8 mouse cellular contexts compared by ENCODE assay signal in the genomic region with DNA sequence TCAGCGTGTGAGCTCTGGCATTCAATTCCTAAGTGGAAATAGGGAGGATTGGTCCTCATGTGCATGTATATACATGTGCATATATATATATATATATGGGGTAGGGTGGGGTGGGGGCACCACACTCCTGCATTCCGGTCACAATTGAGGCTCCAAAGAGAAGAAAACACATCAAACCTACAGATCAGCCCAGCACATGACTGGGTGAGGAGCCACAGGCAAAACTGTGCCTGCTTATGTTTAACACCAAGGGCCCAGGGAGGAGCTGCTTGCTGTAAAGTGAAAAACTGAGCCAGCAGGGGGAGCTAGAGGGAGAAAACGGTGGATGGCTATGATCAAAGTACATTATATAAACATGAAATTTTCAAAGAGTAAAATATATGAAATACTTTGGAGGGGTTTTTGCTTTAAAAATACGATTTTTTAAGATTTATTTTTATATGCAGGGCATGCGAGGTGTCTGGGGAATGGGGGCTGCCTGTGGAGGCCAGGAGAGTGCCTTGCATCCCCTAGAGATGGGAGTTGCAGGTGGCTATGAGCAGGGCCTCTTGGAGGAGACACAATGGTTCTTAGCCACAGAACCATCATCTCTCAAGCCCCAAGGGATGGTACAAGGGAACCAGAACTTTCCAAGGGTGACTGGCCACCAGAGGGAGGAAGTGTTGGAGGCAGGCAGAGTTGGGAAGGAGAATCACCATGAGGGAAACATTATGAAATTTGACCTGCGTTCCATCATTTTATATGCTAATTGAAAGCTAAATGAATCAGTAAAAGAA. TPM values are rescaled to one million over a fixed set of nuclear protein-coding genes. Genes with fewer than 3 reads are reported as not detected.
DNase-seq lines count a peak whose midpoint lies in the region; ATAC-seq lines count a peak whose summit lies in the region.

No protein-coding gene starts in this region.

- H3K36me3 ChIP-seq in heart, embryonic 12.5 days: no peaks in the 10 kb centered on the region
- H3K36me3 ChIP-seq in midbrain, embryonic 12.5 days: no peaks in the 10 kb centered on the region

- DNase-seq in heart, adult 18-20 months: peak; percentile 69 to 94
- DNase-seq in cerebellum, postnatal 36 days: peak; percentile 75 to 86
- peak; percentile 85 for DNase-seq in gastrocnemius, postnatal 10 days
- DNase-seq in kidney, adult 11 months: peak; percentile 45
- DNase-seq in left cerebral cortex, postnatal 36 days (ENCODE audit: low spot score in 2 of 2): peak; percentile 76 to 84
- DNase-seq in spleen, adult 12 weeks (ENCODE audit: low spot score): peak; percentile 79

- no peak overlapping the region for H3K4me3 ChIP-seq in heart, embryonic 12.5 days
- H3K4me3 ChIP-seq in midbrain, embryonic 12.5 days: no peak overlapping the region

- intact Hi-C loops in left cerebral cortex, postnatal 36 days (cut with DNase I): loop anchor here (1.0 to 10.0 kb wide), 3 partner anchors 128 to 424 kb away; a partner anchor contains a TSS

- H3K27me3 ChIP-seq in heart, embryonic 12.5 days (replicated peaks): peaks cover 4% of the 10 kb centered on the region; the same call in 1 of the 2 replicates
- peaks cover 4% of the 10 kb centered on the region for H3K27me3 ChIP-seq in midbrain, embryonic 12.5 days

- no peak for ATAC-seq in heart, embryonic 12.5 days (ENCODE audit: insufficient number of reproducible peaks, low FRiP score)
- peak; percentile 61; the same call in 1 of the 2 replicates for ATAC-seq in midbrain, embryonic 12.5 days (ENCODE audit: low FRiP score, low read depth)

- no peaks in the 10 kb centered on the region for H3K9me3 ChIP-seq in heart, embryonic 12.5 days (replicated peaks)
- H3K9me3 ChIP-seq in midbrain, embryonic 12.5 days: no peaks in the 10 kb centered on the region

- peaks cover 15% of the 10 kb centered on the region for H3K4me1 ChIP-seq in heart, embryonic 12.5 days (replicated peaks)
- peaks cover 4% of the 10 kb centered on the region; the same call in 1 of the 2 replicates for H3K4me1 ChIP-seq in midbrain, embryonic 12.5 days

- no peak overlapping the region for H3K9ac ChIP-seq in heart, embryonic 12.5 days
- H3K9ac ChIP-seq in midbrain, embryonic 12.5 days (replicated peaks): no peak overlapping the region

- WGBS in heart, embryonic 12.5 days: 29% methylated on average over 6 of the region's 6 CpGs
- 33% methylated on average over 6 of the region's 6 CpGs for WGBS in midbrain, embryonic 12.5 days

- no peak overlapping the region for H3K27ac ChIP-seq in heart, embryonic 12.5 days (ENCODE audit: poor library complexity, severe bottlenecking)
- H3K27ac ChIP-seq in midbrain, embryonic 12.5 days (replicated peaks): no peak overlapping the region

- no peak overlapping the region for H3K4me2 ChIP-seq in heart, embryonic 12.5 days
- no peak overlapping the region for H3K4me2 ChIP-seq in midbrain, embryonic 12.5 days (replicated peaks)

RNA-seq across cellular contexts. Expression of a gene that starts 38.4 kb away (rescaled TPM):
- not detected for total RNA-seq in heart, adult 18-20 months (2021)
- polyA plus RNA-seq in heart, embryonic 12.5 days (2016; fragmentation: Nextera tagmentation; extraction: Ambion mirVana): not detected in 2 replicates
- not detected for total RNA-seq in gastrocnemius, postnatal 10 days (2021)
- under 1 TPM; 0.15 to 0.23 TPM for total RNA-seq in left cerebral cortex, postnatal 36 days (2021)
- polyA plus RNA-seq in midbrain, embryonic 12.5 days (2016; fragmentation: Nextera tagmentation; extraction: Ambion mirVana): not detected in 2 replicates
